In the genomic region with DNA sequence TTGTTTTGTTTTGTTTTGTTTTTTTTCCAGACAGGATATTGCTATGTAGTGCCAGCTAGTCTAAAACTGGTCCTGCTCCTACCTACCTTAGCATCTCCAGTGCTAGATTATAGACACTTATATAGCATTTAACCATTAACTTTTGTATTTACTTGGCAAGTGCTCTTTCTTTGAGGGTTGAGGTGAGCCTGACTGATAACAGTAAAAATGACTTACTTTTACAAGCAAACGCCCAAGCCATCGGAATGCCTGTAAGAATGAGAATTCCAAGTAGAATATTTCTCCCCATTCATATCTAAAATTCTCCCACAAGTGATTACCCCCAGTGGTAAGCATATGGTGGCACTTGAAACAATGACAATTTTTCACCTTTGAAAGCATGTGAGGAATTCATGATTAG, we compare ENCODE assay signal across 30 mouse cellular contexts. TPM values are rescaled to one million over a fixed set of nuclear protein-coding genes. Genes with fewer than 3 reads are reported as not detected.
DNase-seq lines count a peak whose midpoint lies in the region; ATAC-seq and TF ChIP-seq lines count a peak whose summit lies in the region.
"Had no signal": no experiment of that assay in that cellular context is flagged by ENCODE, and none has a peak within 500 bp of the region (broad histone marks: within the 10 kb centered on the region; RNA-seq: fewer than 3 reads in every experiment).

No protein-coding gene starts in this region.

- no peak for DNase-seq in intestine, embryonic 14.5 days (ENCODE audit: low spot score)
- no peak for DNase-seq in lung, adult 18-20 months
- peak; percentile 32 for DNase-seq in lung, postnatal 0 days (ENCODE audit: low spot score)
- no peak for DNase-seq in lung, postnatal 4 days
- DNase-seq in large intestine, adult 2 months (ENCODE audit: low read depth, low spot score) = peak; percentile 57
- no peak for DNase-seq in midbrain, postnatal 0 days (ENCODE audit: low spot score)
- DNase-seq: adrenal gland, adult 2 months; adrenal gland, postnatal 10 days; adrenal gland, postnatal 25 days; B cell, adult 2 months; cerebellum, adult 11 months; cerebellum, adult 18-20 months; cerebellum, adult 8-10 months; cerebellum, adult 9-11 months; cerebellum, postnatal 14 days; cerebellum, postnatal 36 days; embryo, embryonic 11 days had no signal

- no peaks in the 10 kb centered on the region for H3K36me3 ChIP-seq in intestine, embryonic 14.5 days (ENCODE audit: control insufficient read depth, insufficient read depth, low read length)
- no peaks in the 10 kb centered on the region for H3K36me3 ChIP-seq in intestine, postnatal 0 days (ENCODE audit: control insufficient read depth, insufficient read depth)
- H3K36me3 ChIP-seq in lung, embryonic 15.5 days = no peaks in the 10 kb centered on the region
- no peaks in the 10 kb centered on the region for H3K36me3 ChIP-seq in lung, postnatal 0 days (ENCODE audit: insufficient read depth, low read length)
- no peaks in the 10 kb centered on the region for H3K36me3 ChIP-seq in midbrain, postnatal 0 days (ENCODE audit: insufficient read depth, low read length)
- H3K36me3 ChIP-seq: embryonic facial prominence, embryonic 13.5 days; embryonic facial prominence, embryonic 15.5 days; forebrain, embryonic 10.5 days; forebrain, embryonic 12.5 days; G1E had no signal

- no peaks in the 10 kb centered on the region for H3K4me1 ChIP-seq in intestine, embryonic 14.5 days (replicated peaks; ENCODE audit: control insufficient read depth, insufficient read depth, low read length)
- no peaks in the 10 kb centered on the region for H3K4me1 ChIP-seq in intestine, postnatal 0 days (replicated peaks; ENCODE audit: control insufficient read depth, insufficient read depth, low read length)
- peaks cover 5% of the 10 kb centered on the region for H3K4me1 ChIP-seq in lung, embryonic 15.5 days
- no peaks in the 10 kb centered on the region for H3K4me1 ChIP-seq in lung, postnatal 0 days (ENCODE audit: insufficient read depth, low read depth, low read length)
- no peaks in the 10 kb centered on the region for H3K4me1 ChIP-seq in midbrain, postnatal 0 days (ENCODE audit: insufficient read depth, low read length)
- H3K4me1 ChIP-seq: embryonic facial prominence, embryonic 13.5 days; embryonic facial prominence, embryonic 15.5 days; forebrain, embryonic 10.5 days; forebrain, embryonic 12.5 days had no signal

- H3K4me2 ChIP-seq in intestine, embryonic 14.5 days (ENCODE audit: low read length) = no peak overlapping the region
- H3K4me2 ChIP-seq in intestine, postnatal 0 days (replicated peaks; ENCODE audit: low read depth) = no peak overlapping the region
- no peak overlapping the region for H3K4me2 ChIP-seq in lung, embryonic 15.5 days
- H3K4me2 ChIP-seq in lung, postnatal 0 days (replicated peaks; ENCODE audit: low read depth, low read length) = no peak overlapping the region
- H3K4me2 ChIP-seq in midbrain, postnatal 0 days (ENCODE audit: low read depth, low read length, poor library complexity, severe bottlenecking) = no peak overlapping the region
- H3K4me2 ChIP-seq: embryonic facial prominence, embryonic 13.5 days; embryonic facial prominence, embryonic 15.5 days; forebrain, embryonic 12.5 days had no signal

- 63% methylated on average over 2 of the region's 2 CpGs for WGBS in intestine, embryonic 14.5 days
- WGBS in intestine, postnatal 0 days = 42% methylated on average over 2 of the region's 2 CpGs
- 36% methylated on average over 2 of the region's 2 CpGs for WGBS in lung, embryonic 15.5 days
- 41% methylated on average over 2 of the region's 2 CpGs for WGBS in lung, postnatal 0 days
- WGBS in large intestine, adult 2 months = 30% methylated on average over 2 of the region's 2 CpGs
- 92% methylated on average over 2 of the region's 2 CpGs for WGBS in midbrain, postnatal 0 days

- no peak overlapping the region for H3K4me3 ChIP-seq in intestine, embryonic 14.5 days (ENCODE audit: low read depth, low read length)
- no peak overlapping the region for H3K4me3 ChIP-seq in intestine, postnatal 0 days (ENCODE audit: low read depth, low read length)
- H3K4me3 ChIP-seq in lung, embryonic 15.5 days = no peak overlapping the region
- no peak overlapping the region for H3K4me3 ChIP-seq in lung, postnatal 0 days (ENCODE audit: low read depth, low read length)
- no peak overlapping the region for H3K4me3 ChIP-seq in midbrain, postnatal 0 days (ENCODE audit: low read depth, low read length)
- H3K4me3 ChIP-seq: embryonic facial prominence, embryonic 13.5 days; embryonic facial prominence, embryonic 15.5 days; erythroblast, embryonic 14.5 days; forebrain, embryonic 10.5 days; forebrain, embryonic 12.5 days had no signal

- no peak overlapping the region for H3K9ac ChIP-seq in intestine, embryonic 14.5 days (ENCODE audit: low read length)
- no peak overlapping the region for H3K9ac ChIP-seq in intestine, postnatal 0 days (ENCODE audit: low read depth, low read length)
- no peak overlapping the region for H3K9ac ChIP-seq in lung, embryonic 15.5 days
- no peak overlapping the region for H3K9ac ChIP-seq in lung, postnatal 0 days (replicated peaks; ENCODE audit: low read depth)
- no peak overlapping the region for H3K9ac ChIP-seq in midbrain, postnatal 0 days (replicated peaks; ENCODE audit: low read length, poor library complexity, severe bottlenecking)
- H3K9ac ChIP-seq: embryonic facial prominence, embryonic 13.5 days; embryonic facial prominence, embryonic 15.5 days; forebrain, embryonic 12.5 days had no signal

- H3K27ac ChIP-seq in intestine, embryonic 14.5 days (ENCODE audit: low read depth) = no peak overlapping the region
- no peak overlapping the region for H3K27ac ChIP-seq in intestine, postnatal 0 days (ENCODE audit: low read depth, low read length)
- peak overlapping the region; percentile 83; the same call in 1 of the 2 replicates for H3K27ac ChIP-seq in lung, embryonic 15.5 days
- no peak overlapping the region for H3K27ac ChIP-seq in lung, postnatal 0 days (ENCODE audit: low read length)
- no peak overlapping the region for H3K27ac ChIP-seq in midbrain, postnatal 0 days (ENCODE audit: low read depth, low read length)
- H3K27ac ChIP-seq: embryonic facial prominence, embryonic 13.5 days; embryonic facial prominence, embryonic 15.5 days; forebrain, embryonic 10.5 days; forebrain, embryonic 12.5 days had no signal

- 0 out of 2 replicates have a peak, but pooled peaks have one; percentile 32 for ATAC-seq in intestine, embryonic 14.5 days (replicated peaks; ENCODE audit: low FRiP score, low TSS enrichment, low read depth)
- no peak for ATAC-seq in intestine, postnatal 0 days
- ATAC-seq in lung, embryonic 15.5 days (ENCODE audit: borderline replicate concordance, extremely low read depth, low FRiP score, low TSS enrichment) = peak; percentile 59; the same call in 1 of the 2 replicates
- ATAC-seq in lung, postnatal 0 days = peak; percentile 30; the same call in 1 of the 2 replicates
- no peak for ATAC-seq in midbrain, postnatal 0 days (ENCODE audit: low FRiP score)
- ATAC-seq: CD4-positive, CD25-positive, alpha-beta regulatory T cell, adult 4 months; forebrain, embryonic 14.5 days; Patski had no signal

- no peaks in the 10 kb centered on the region for H3K27me3 ChIP-seq in intestine, embryonic 14.5 days (replicated peaks; ENCODE audit: control insufficient read depth, insufficient read depth, low read length)
- no peaks in the 10 kb centered on the region for H3K27me3 ChIP-seq in intestine, postnatal 0 days (replicated peaks; ENCODE audit: control insufficient read depth, insufficient read depth, low read length)
- H3K27me3 ChIP-seq in lung, embryonic 15.5 days = no peaks in the 10 kb centered on the region
- no peaks in the 10 kb centered on the region for H3K27me3 ChIP-seq in lung, postnatal 0 days (replicated peaks; ENCODE audit: insufficient read depth, low read length)
- H3K27me3 ChIP-seq in midbrain, postnatal 0 days (ENCODE audit: insufficient read depth, low read length) = no peaks in the 10 kb centered on the region
- H3K27me3 ChIP-seq: CH12.LX; embryonic facial prominence, embryonic 13.5 days; embryonic facial prominence, embryonic 15.5 days; forebrain, embryonic 12.5 days had no signal

- TF ChIP-seq EP300 in lung, postnatal 0 days (IDR thresholded peaks at IDR 0.05) = peak; percentile 90

- H3K9me3 ChIP-seq in intestine, embryonic 14.5 days (ENCODE audit: control insufficient read depth, low read length) = no peaks in the 10 kb centered on the region
- no peaks in the 10 kb centered on the region for H3K9me3 ChIP-seq in intestine, postnatal 0 days (ENCODE audit: control insufficient read depth)
- H3K9me3 ChIP-seq in lung, embryonic 15.5 days = no peaks in the 10 kb centered on the region
- H3K9me3 ChIP-seq in lung, postnatal 0 days (ENCODE audit: low read length) = no peaks in the 10 kb centered on the region
- no peaks in the 10 kb centered on the region for H3K9me3 ChIP-seq in midbrain, postnatal 0 days (ENCODE audit: low read length)
- H3K9me3 ChIP-seq: embryonic facial prominence, embryonic 13.5 days; embryonic facial prominence, embryonic 15.5 days; forebrain, embryonic 10.5 days; forebrain, embryonic 12.5 days had no signal

- no peak for TF ChIP-seq CTCF in intestine, postnatal 0 days (IDR thresholded peaks at IDR 0.05; ENCODE audit: low read depth)
- no peak for TF ChIP-seq CTCF in lung, postnatal 0 days (IDR thresholded peaks at IDR 0.05)
- TF ChIP-seq CTCF in midbrain, postnatal 0 days (IDR thresholded peaks at IDR 0.05) = no peak

RNA-seq across cellular contexts. Expression of a gene that starts 40.8 kb away (rescaled TPM):
- 2.2 and 2.4 TPM in 2 replicates for polyA plus RNA-seq in intestine, embryonic 14.5 days (2014; fragmentation: Nextera tagmentation; extraction: Ambion mirVana)
- 0.51 and 0.67 TPM in 2 replicates for polyA plus RNA-seq in intestine, postnatal 0 days (2015; fragmentation: Nextera tagmentation; extraction: Ambion mirVana)
- 42.1 and 48.2 TPM in 2 replicates for polyA plus RNA-seq in lung, embryonic 15.5 days (2015; fragmentation: Nextera tagmentation; extraction: Ambion mirVana)
- 33.7 and 61.1 TPM in 2 replicates for polyA plus RNA-seq in lung, postnatal 0 days (2015; fragmentation: Nextera tagmentation; extraction: Ambion mirVana)
- polyA plus RNA-seq in large intestine, adult 2 months (2012; rRNA removed) = 0.26 and 0.27 TPM in 2 replicates
- total RNA-seq in midbrain, postnatal 0 days (2014; rRNA removed) = 14.0 and 30.2 TPM in 2 replicates
- polyA plus RNA-seq in midbrain, postnatal 0 days (2015; fragmentation: Nextera tagmentation; extraction: Ambion mirVana) = 2.4 and 3.2 TPM in 2 replicates
- total RNA-seq: common myeloid progenitor, adult 5-6 weeks had no signal
- polyA plus RNA-seq: erythroblast, embryonic 14.5 days; G1E; Patski had no signal

Comparison
In these comparisons a context has a peak if more than half of its experiments do, and no peak if none do; other contexts are left out.
1. ATAC-seq: peak in intestine, embryonic 14.5 days (single experiment), lung, embryonic 15.5 days (single experiment) and lung, postnatal 0 days (single experiment); none in intestine, postnatal 0 days (single experiment) and midbrain, postnatal 0 days (single experiment).
2. DNase-seq: peak in lung, postnatal 0 days (single experiment) and large intestine, adult 2 months (single experiment); none in intestine, embryonic 14.5 days (single experiment), lung, adult 18-20 months (0 of 2), lung, postnatal 4 days (0 of 2) and midbrain, postnatal 0 days (single experiment).